Comparison of ENCODE assay signal across 27 mouse cellular contexts in the genomic region with DNA sequence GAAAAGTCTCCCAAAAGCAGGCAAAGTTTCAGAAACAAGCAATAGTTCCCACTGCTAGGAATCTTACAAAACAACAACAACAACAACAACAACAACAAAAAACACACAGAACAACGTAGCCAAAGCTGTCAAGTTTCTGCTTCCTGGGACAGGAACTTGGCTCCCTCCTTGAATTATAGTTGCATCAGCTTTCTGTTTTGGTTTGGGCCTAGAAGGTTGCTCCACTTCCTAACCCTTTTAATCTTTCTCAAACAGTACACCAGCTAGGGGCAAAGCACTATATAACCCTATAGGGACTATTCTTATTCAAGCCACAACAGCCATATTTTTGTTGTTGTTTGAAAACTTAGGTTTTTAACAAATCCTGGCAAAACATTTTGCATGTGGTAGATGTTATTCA. TPM values are rescaled to one million over a fixed set of nuclear protein-coding genes. Genes with fewer than 3 reads are reported as not detected.
DNase-seq lines count a peak whose midpoint lies in the region; ATAC-seq lines count a peak whose summit lies in the region.
"Had no signal": no experiment of that assay in that cellular context is flagged by ENCODE, and none has a peak within 500 bp of the region (broad histone marks: within the 10 kb centered on the region; RNA-seq: fewer than 3 reads in every experiment).

No protein-coding gene starts in this region.

- ATAC-seq in granulocyte monocyte progenitor cell, adult 5-6 weeks (replicated peaks; ENCODE audit: poor library complexity, severe bottlenecking), result peak; percentile 50; the same call in 1 of the 2 replicates
- ATAC-seq in megakaryocyte progenitor cell, adult 5-6 weeks (replicated peaks; ENCODE audit: poor library complexity), result peak; percentile 57
- ATAC-seq: activated CD4-positive, CD25-positive, alpha-beta regulatory T cell, adult 4 months; CD4-positive, CD25-positive, alpha-beta regulatory T cell, adult 4 months; Patski had no signal

- DNase-seq in 416B (ENCODE audit: low read depth) (peak; percentile 57), adipocyte (ENCODE audit: low spot score) (peak; percentile 52)
- no peak for DNase-seq in kidney, adult 18-20 months
- DNase-seq in right cerebral cortex, postnatal 10 days (ENCODE audit: low spot score in 2 of 2), result no peak
- no peak for DNase-seq in frontal cortex, postnatal 10 days (ENCODE audit: low spot score in 2 of 2)
- no peak for DNase-seq in right cerebral cortex, postnatal 14 days
- DNase-seq: adrenal gland, adult 2 months; adrenal gland, adult 8-10 months; adrenal gland, postnatal 10 days; adrenal gland, postnatal 14 days; adrenal gland, postnatal 25 days; adrenal gland, postnatal 36 days; B cell, adult 2 months; cerebellum, adult 11 months; cerebellum, adult 11-12 months; cerebellum, adult 18-20 months; cerebellum, adult 2 months had no signal

RNA-seq across cellular contexts. Expression of gene Spcs3, which starts 11.5 kb away (rescaled TPM):
- total RNA-seq in granulocyte monocyte progenitor cell, adult 5-6 weeks (2014; fragmentation: Nextera tagmentation), result 191 and 198 TPM in 2 replicates
- total RNA-seq in granulocyte monocyte progenitor cell, adult 5-6 weeks (2017), result 170 and 209 TPM in 2 replicates
- 245 and 259 TPM in 2 replicates for total RNA-seq in megakaryocyte progenitor cell, adult 5-6 weeks (2015)
- 171 and 192 TPM in 2 replicates for total RNA-seq in megakaryocyte progenitor cell, adult 5-6 weeks (2017)

RNA-seq across cellular contexts. Expression of gene Asb5, which starts 12.0 kb away (rescaled TPM):
- 3.2 TPM in 1 of 2 replicates, not detected in the other for total RNA-seq in granulocyte monocyte progenitor cell, adult 5-6 weeks (2014; fragmentation: Nextera tagmentation)
- 0.43 TPM in 1 of 2 replicates, not detected in the other for total RNA-seq in granulocyte monocyte progenitor cell, adult 5-6 weeks (2017)
- 0.66 and 1.4 TPM in 2 replicates for total RNA-seq in megakaryocyte progenitor cell, adult 5-6 weeks (2015)
- 0.33 TPM in 1 of 2 replicates, not detected in the other for total RNA-seq in megakaryocyte progenitor cell, adult 5-6 weeks (2017)
- total RNA-seq: adrenal gland, adult 2 months; adrenal gland, postnatal 14 days; CH12.LX had no signal

RNA-seq across cellular contexts. Expression of gene Spata4, which starts 59.2 kb away (rescaled TPM):
- not detected in 2 replicates for total RNA-seq in granulocyte monocyte progenitor cell, adult 5-6 weeks (2014; fragmentation: Nextera tagmentation)
- not detected in 2 replicates for total RNA-seq in granulocyte monocyte progenitor cell, adult 5-6 weeks (2017)
- not detected in 2 replicates for total RNA-seq in megakaryocyte progenitor cell, adult 5-6 weeks (2015)
- not detected in 2 replicates for total RNA-seq in megakaryocyte progenitor cell, adult 5-6 weeks (2017)
- total RNA-seq: adrenal gland, adult 18-20 months; adrenal gland, postnatal 10 days; adrenal gland, postnatal 14 days; CH12.LX; ES-E14; G1E; MEL had no signal

Comparison
In these comparisons a context has a peak if more than half of its experiments do, and no peak if none do; other contexts are left out.
1. DNase-seq: peak in 416B (single experiment) and adipocyte (single experiment); none in kidney, adult 18-20 months (single experiment), right cerebral cortex, postnatal 10 days (0 of 2), frontal cortex, postnatal 10 days (0 of 2) and right cerebral cortex, postnatal 14 days (single experiment).